Mouse (Mus musculus) limb, embryonic 13.5 days (tissue): Measurements from ENCODE around the gene Olfr1247. TPM values are rescaled to one million over a fixed set of nuclear protein-coding genes. Genes with fewer than 3 reads are reported as not detected.
"Not testable (repeated sequence)": the region's sequence is repeated elsewhere in the genome, so short reads cannot be mapped to it uniquely, and the experiment has no call there.

Source experiments
- ATAC-seq: fragments of 200-750 bp; cut with Nextera tagmentation; 2 replicates; pipeline ENCODE4 v1.8.0; 2017; ENCODE audit warnings: low read depth, moderate number of reproducible peaks, moderate TSS enrichment; ENCODE audit not compliant: low FRiP score
- H3K27ac ChIP-seq: fragments of 300-500 bp; sonication (generic); 2 replicates; pipeline ENCODE4 v1.5.1; 2015; ENCODE audit warnings: inconsistent platforms, mild to moderate bottlenecking, moderate library complexity
- H3K27me3 ChIP-seq: fragments of 300-500 bp; sonication (generic); 2 replicates; pipeline ENCODE4 v1.6.1; 2015; ENCODE audit warnings: mild to moderate bottlenecking, inconsistent platforms
- H3K36me3 ChIP-seq: fragments of 300-500 bp; sonication (generic); 2 replicates; pipeline ENCODE4 v1.6.1; 2015; ENCODE audit warnings: inconsistent platforms, mild to moderate bottlenecking, moderate library complexity
- H3K4me1 ChIP-seq: fragments of 300-500 bp; sonication (generic); 2 replicates; pipeline ENCODE4 v1.6.1; 2015; ENCODE audit warnings: inconsistent platforms
- H3K4me2 ChIP-seq: fragments of 300-500 bp; sonication (generic); replicated peaks from 2 replicates; pipeline ENCODE4 v1.6.1; 2015; ENCODE audit warnings: inconsistent platforms, mild to moderate bottlenecking, moderate library complexity
- H3K4me3 ChIP-seq: fragments of 300-500 bp; sonication (generic); 2 replicates; pipeline ENCODE4 v1.5.1; 2015; ENCODE audit warnings: moderate library complexity, mild to moderate bottlenecking, inconsistent platforms
- H3K9ac ChIP-seq: fragments of 300-500 bp; sonication (generic); 2 replicates; pipeline ENCODE4 v1.6.1; 2015; ENCODE audit warnings: mild to moderate bottlenecking, inconsistent platforms
- H3K9me3 ChIP-seq: fragments of 300-500 bp; sonication (generic); 2 replicates; pipeline ENCODE4 v1.6.1; 2016; ENCODE audit warnings: inconsistent platforms
- WGBS: fragments of 180-500 bp; shearing (Covaris S2); methylation state at CpG from one replicate; pipeline ENCODE4 v1.1.7; 2015; 5-methylcytosine and 5-hydroxymethylcytosine counted together
- polyA plus RNA-seq: library from polyadenylated mRNA; unstranded; fragments of >200 nt; fragmentation: Nextera tagmentation; extraction: Ambion mirVana; gene quantifications from 2 replicates; pipeline ENCODE4 v1.2.1, GENCODE M21; 2015

Olfr1247 gene
- not detected in 2 replicates for polyA plus RNA-seq

DNA sequence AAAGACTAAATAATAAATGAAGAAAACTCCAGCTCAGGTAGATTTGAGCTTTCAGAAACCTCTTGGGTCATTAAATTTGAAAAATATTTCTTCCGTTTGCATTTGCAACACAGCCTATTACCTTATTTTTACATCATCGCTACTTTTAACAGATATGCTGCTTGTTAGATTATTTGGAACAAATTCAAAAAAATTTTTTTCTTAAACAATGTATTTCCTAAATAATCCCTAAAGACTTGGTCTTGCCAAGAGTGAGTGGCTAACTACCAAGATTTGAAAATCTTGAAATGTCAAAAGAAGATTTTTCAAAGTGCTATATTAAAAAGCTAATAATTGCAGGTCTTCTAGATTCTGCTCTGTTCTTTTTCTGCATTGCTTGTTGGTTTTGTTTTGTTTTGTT is at the start of gene Olfr1247:
Gene Olfr1247, minus strand, starts transcription at position 101 of the 400 bp plus-strand sequence.
- Histone ChIP-seq H3K27me3 (no peaks in the 10 kb centered on the region), H3K36me3 (no peaks in the 10 kb centered on the region), H3K9me3 (no peaks in the 10 kb centered on the region), H3K27ac (no peak within 1 kb of the TSS), H3K4me2 (no peak within 1 kb of the TSS), H3K4me1 (no peaks in the 10 kb centered on the region), H3K9ac (no peak within 1 kb of the TSS), H3K4me3 (no peak within 1 kb of the TSS)
- ATAC-seq: no peak
- WGBS: 87% methylated on average over 2 of the region's 2 CpGs

DNA sequence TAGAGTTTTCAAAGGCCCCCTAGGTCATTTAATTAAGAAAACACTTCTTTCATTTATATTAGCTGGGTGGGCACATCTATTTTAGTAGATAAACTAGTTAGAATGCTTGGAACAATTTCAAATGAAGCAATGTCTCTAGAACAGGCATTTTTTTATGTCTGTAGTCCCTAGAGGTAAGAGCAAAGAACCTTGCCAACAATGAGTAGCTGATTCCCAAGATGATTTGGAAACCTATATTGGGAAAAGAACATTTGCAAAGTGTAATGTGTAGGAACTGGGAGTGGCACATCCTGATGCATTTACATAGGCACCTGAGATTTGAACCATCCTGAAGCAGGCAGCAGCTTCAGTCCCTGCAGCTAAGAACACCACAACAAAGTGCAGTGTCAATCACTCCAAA is 47.4 kb upstream of the Olfr1247 start, which contains the start of gene Olfr1250:
Gene Olfr1250, minus strand, starts transcription at position 101 of the 400 bp plus-strand sequence.
- Histone ChIP-seq H3K27ac (no peak within 1 kb of the TSS), H3K9ac (no peak within 1 kb of the TSS), H3K9me3 (no peaks in the 10 kb centered on the region), H3K27me3 (no peaks in the 10 kb centered on the region), H3K36me3 (no peaks in the 10 kb centered on the region), H3K4me1 (no peaks in the 10 kb centered on the region), H3K4me3 (no peak within 1 kb of the TSS), H3K4me2 (no peak within 1 kb of the TSS)
- ATAC-seq: no peak

DNA sequence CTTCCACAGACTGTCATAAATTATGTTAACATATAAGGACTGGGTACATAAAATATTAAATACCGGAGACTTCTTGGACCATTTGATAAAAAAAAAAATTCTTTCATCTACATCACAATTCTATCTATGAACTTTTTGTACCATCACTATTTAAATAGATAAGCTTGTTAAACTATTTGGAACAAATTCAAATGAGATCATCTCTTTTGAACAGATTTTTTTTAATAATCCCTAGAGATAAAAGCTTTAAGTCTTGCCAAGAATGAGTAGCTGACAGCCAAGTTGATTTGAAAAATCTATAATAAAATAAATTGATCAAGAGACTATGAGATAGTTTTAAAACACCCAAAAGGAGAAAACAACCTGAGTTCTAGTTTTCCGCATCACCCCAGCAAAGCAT is 21.0 kb upstream of the Olfr1247 start, which contains the start of gene Olfr1249:
Gene Olfr1249, minus strand, starts transcription at position 101 of the 400 bp plus-strand sequence.
- no peak within 1 kb of the TSS for H3K9ac ChIP-seq
- H3K36me3 ChIP-seq: no peaks in the 10 kb centered on the region
- no peak within 1 kb of the TSS for H3K4me2 ChIP-seq
- no peaks in the 10 kb centered on the region for H3K4me1 ChIP-seq
- H3K9me3 ChIP-seq: no peaks in the 10 kb centered on the region
- H3K27me3 ChIP-seq: no peaks in the 10 kb centered on the region
- ATAC-seq: no peak
- H3K27ac ChIP-seq: no peak within 1 kb of the TSS
- 89% methylated on average over 2 of the region's 2 CpGs for WGBS
- no peak within 1 kb of the TSS for H3K4me3 ChIP-seq

DNA sequence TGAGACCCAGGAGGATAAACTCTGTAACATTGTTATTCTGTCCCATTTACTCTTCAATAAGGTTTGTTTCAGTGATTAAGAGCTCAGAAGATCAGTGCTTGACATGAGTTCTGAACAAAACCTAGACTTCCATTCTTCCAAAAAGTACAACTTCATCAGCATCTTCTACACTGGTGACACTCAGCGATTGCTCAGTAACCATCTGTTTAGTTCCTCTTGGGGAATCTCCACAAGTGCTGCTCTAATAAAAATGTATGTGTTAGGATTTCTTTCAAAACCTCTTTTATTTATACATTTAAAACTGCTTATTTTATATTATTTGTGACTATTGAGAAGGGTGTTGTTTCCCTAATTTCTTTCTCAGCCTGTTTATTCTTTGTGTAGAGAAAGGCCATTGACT is 4.2 kb upstream of the Olfr1247 start, which contains the start of gene Olfr1248:
Gene Olfr1248, minus strand, starts transcription at position 101 of the 400 bp plus-strand sequence.
- not testable (repeated sequence) for H3K27ac ChIP-seq, H3K27me3 ChIP-seq, H3K9me3 ChIP-seq, H3K4me2 ChIP-seq, ATAC-seq, H3K9ac ChIP-seq, H3K4me3 ChIP-seq, H3K4me1 ChIP-seq, H3K36me3 ChIP-seq
- WGBS: 98% methylated on average over 1 of the region's 1 CpGs

DNA sequence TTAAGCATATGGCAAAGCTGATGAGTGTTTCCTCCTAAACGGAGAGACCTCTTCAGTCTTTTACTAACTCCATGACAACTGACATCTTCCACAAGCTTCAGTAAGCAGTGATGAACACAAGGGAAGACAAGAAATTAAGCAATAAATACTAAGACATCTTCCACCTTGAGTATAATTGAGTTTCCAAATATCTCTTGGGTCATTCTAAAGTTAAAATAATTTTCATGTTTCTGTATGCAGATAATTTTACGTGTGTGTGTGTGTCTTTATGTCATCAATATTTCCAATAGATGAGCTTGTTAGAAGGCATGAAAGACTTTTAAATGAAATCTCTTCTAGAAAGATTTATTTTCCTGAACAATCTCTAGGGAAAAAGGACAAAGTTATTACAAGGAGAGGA is 20.9 kb downstream of the Olfr1247 start, which contains the start of gene Olfr1246:
Gene Olfr1246, minus strand, starts transcription at position 101 of the 400 bp plus-strand sequence.
- no peaks in the 10 kb centered on the region for H3K9me3 ChIP-seq
- H3K4me2 ChIP-seq: no peak within 1 kb of the TSS
- no peak within 1 kb of the TSS for H3K27ac ChIP-seq
- 68% methylated on average over 2 of the region's 2 CpGs for WGBS
- H3K4me1 ChIP-seq: no peaks in the 10 kb centered on the region
- H3K9ac ChIP-seq: no peak within 1 kb of the TSS
- no peaks in the 10 kb centered on the region for H3K27me3 ChIP-seq
- no peak within 1 kb of the TSS for H3K4me3 ChIP-seq
- ATAC-seq: no peak
- H3K36me3 ChIP-seq: no peaks in the 10 kb centered on the region

DNA sequence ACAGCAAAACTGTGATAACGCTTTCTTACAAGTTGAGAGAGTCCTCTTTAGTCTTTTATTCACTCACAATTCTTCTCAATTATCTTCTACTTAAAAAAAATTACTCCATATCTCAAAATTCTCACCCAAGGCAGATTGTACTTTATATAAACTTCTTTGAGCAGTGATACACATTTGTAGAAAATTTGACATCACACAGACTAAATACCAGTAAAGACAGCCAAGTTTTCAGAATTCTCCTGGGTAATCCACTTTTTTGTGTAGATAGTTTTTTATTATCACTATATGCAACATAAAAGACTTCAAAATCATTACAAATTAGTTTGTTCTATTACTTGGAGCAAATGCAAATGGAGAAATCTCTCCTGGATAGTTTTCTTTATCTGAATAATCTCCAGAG is 35.6 kb downstream of the Olfr1247 start, which contains the start of gene Olfr1245:
Gene Olfr1245, minus strand, starts transcription at position 101 of the 400 bp plus-strand sequence.
- ATAC-seq: no peak
- no peak within 1 kb of the TSS for H3K4me3 ChIP-seq

DNA sequence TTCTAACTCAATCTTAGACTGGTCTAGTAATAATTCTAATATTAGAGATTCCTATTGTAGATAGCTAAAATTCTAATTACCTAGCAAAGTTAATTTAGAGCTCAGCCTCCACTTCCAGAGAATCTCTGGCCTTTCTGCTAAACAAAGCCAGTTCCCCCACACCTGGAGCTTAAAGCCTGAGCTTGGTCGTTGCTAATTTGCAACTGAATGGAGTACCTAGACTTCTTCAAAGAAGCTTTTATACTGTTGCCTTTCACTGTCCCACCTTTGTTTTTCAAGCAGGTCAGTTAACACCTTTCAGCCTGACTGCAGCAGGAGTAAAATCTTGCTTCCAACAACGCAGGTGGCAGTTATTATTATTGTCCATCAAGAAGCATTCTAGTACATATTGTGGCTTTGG is 51.2 kb downstream of the Olfr1247 start:
- H3K4me1 ChIP-seq, H3K36me3 ChIP-seq, H3K9ac ChIP-seq, H3K4me2 ChIP-seq, H3K27ac ChIP-seq, H3K4me3 ChIP-seq, ATAC-seq, H3K27me3 ChIP-seq: not testable (repeated sequence)
- H3K9me3 ChIP-seq: peaks cover 10% of the 10 kb centered on the region
- 54% methylated on average over 2 of the region's 2 CpGs for WGBS

More for the DNA sequence above, 35.6 kb downstream of the Olfr1247 start, which contains the start of gene Olfr1245:
- Histone ChIP-seq H3K27ac (no peak within 1 kb of the TSS), H3K4me1 (no peaks in the 10 kb centered on the region), H3K9me3 (no peaks in the 10 kb centered on the region), H3K4me2 (no peak within 1 kb of the TSS), H3K9ac (no peak within 1 kb of the TSS), H3K36me3 (no peaks in the 10 kb centered on the region), H3K27me3 (no peaks in the 10 kb centered on the region)
- 88% methylated on average over 1 of the region's 1 CpGs for WGBS

Other genes starting within 250 kb of the Olfr1247 start
- not detected in 2 replicates for gene Olfr1234, start 249.3 kb downstream of the Olfr1247 start, polyA plus RNA-seq
- not detected in 2 replicates for gene Olfr1238, start 204.5 kb downstream of the Olfr1247 start, polyA plus RNA-seq
- not detected in 2 replicates for gene Olfr1239, start 193.7 kb downstream of the Olfr1247 start, polyA plus RNA-seq
- not detected in 2 replicates for gene Olfr1240, start 171.1 kb downstream of the Olfr1247 start, polyA plus RNA-seq
- not detected in 2 replicates for gene Olfr1241, start 127.0 kb downstream of the Olfr1247 start, polyA plus RNA-seq
- not detected in 2 replicates for gene Olfr1242, start 115.8 kb downstream of the Olfr1247 start, polyA plus RNA-seq
- gene Olfr1243, start 82.6 kb downstream of the Olfr1247 start, polyA plus RNA-seq: not detected in 2 replicates
- gene Olfr1245, start 35.7 kb downstream of the Olfr1247 start, polyA plus RNA-seq: not detected in 2 replicates
- not detected in 2 replicates for gene Olfr1246, start 21.0 kb downstream of the Olfr1247 start, polyA plus RNA-seq
- not detected in 2 replicates for gene Olfr1248, start 4.1 kb upstream of the Olfr1247 start, polyA plus RNA-seq
- gene Olfr1249, start 20.9 kb upstream of the Olfr1247 start, polyA plus RNA-seq: not detected in 2 replicates
- not detected in 2 replicates for gene Olfr1250, start 47.3 kb upstream of the Olfr1247 start, polyA plus RNA-seq
- gene Olfr1251, start 57.8 kb upstream of the Olfr1247 start, polyA plus RNA-seq: not detected in 2 replicates
- not detected in 2 replicates for gene Olfr1252, start 110.9 kb upstream of the Olfr1247 start, polyA plus RNA-seq
- gene Olfr1253, start 143.0 kb upstream of the Olfr1247 start, polyA plus RNA-seq: not detected in 2 replicates
- not detected in 2 replicates for gene Olfr1254, start 179.5 kb upstream of the Olfr1247 start, polyA plus RNA-seq
- gene Olfr1255, start 197.9 kb upstream of the Olfr1247 start, polyA plus RNA-seq: not detected in 2 replicates
- gene Olfr1256, start 227.4 kb upstream of the Olfr1247 start, polyA plus RNA-seq: not detected in 2 replicates
- not detected in 2 replicates for gene Olfr48, start 234.1 kb upstream of the Olfr1247 start, polyA plus RNA-seq